Mouse (Mus musculus) bone marrow macrophage, adult 2 months (primary cell): ENCODE data around the gene Kptn. TPM values are rescaled to one million over a fixed set of nuclear protein-coding genes. Genes with fewer than 3 reads are reported as not detected.

Source experiments
- H3K27ac ChIP-seq: 2 replicates; pipeline ENCODE4 v1.5.1; 2012; ENCODE audit warnings: low read depth, low read length; ENCODE audit not compliant: insufficient read depth
- H3K4me1 ChIP-seq: 2 replicates; pipeline ENCODE4 v1.6.1; 2012; ENCODE audit warnings: low read length; ENCODE audit not compliant: control insufficient read depth, insufficient read depth
- H3K4me3 ChIP-seq: 2 replicates; pipeline ENCODE4 v1.5.1; 2012; ENCODE audit warnings: mild to moderate bottlenecking, low read length, moderate library complexity; ENCODE audit not compliant: insufficient read depth
- CTCF ChIP-seq: IDR thresholded peaks from 2 replicates; pipeline ENCODE4 v1.5.1; 2012; ENCODE audit warnings: low read depth, mild to moderate bottlenecking, low read length, moderate library complexity
- POLR2A ChIP-seq: IDR thresholded peaks from 2 replicates; pipeline ENCODE4 v1.6.1; 2012; ENCODE audit warnings: mild to moderate bottlenecking, low read depth, low read length, borderline replicate concordance
- polyA plus RNA-seq: library from polyadenylated mRNA; stranded (reverse); fragments of >200 nt; gene quantifications from 2 replicates; pipeline ENCODE4 v1.2.4, GENCODE M21; 2012; ENCODE audit not compliant: missing spikeins, insufficient read depth, insufficient read length

Gene Kptn
- polyA plus RNA-seq, result 11.8 and 13.1 TPM in 2 replicates

DNA sequence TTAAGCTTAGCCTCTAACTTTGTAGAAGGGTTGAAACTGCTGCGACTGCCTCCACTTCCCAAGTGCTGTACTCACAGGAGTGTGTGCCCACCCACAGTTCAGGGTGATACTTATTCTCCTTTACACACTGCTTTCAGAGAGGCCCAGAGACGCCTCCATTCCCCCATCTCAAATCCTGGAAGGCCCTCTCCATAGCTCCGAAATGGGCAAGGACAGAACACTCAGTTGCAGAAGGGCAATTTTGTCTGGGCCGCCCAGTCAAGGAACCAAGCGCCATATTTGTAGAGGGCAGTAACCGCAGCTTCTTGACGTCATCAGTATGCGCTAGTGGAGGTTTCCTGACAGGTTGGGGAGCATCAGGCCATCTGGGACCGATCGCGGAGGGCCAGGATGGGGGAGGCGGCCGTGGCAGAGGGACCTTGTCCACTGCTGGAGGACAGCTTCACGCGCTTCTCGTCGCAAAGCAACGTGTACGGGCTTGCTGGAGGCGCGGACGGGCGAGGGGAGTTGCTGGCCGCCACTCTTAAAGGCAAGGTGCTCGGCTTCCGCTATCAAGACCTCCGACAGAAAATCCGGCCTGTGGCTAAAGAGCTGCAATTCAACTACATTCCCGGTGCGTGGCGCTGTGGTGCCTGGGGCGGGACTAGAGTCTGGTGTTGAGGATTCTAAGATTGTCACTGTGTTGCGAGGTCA is at the start of gene Kptn:
Kptn (plus strand) TSS at position 327 of the 693 bp plus-strand sequence.
- TF ChIP-seq CTCF (peak; percentile 81), POLR2A (no peak)
- Histone ChIP-seq H3K27ac (peak within 1 kb of the TSS; percentile 73), H3K4me1 (peaks cover 13% of the 10 kb centered on the region; the same call in 1 of the 2 replicates), H3K4me3 (peak within 1 kb of the TSS; percentile 77)

DNA sequence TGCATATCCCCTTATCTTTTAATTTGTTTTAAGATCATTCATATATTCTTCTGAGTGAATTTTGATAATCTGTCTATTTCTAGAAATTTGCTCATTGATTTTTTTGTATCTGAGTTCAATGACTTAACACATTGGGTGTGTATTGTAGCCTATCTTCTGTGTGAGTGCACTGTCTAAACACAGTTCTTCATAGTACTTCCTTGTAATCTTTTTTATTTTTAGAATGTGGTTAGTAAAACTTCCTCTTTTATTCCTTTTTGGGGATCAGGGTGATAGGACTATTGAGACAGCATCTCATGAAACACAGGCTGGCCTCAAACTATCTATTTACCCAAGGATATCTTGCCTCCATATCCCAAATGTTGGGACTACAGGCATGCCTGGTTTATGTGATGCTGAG is 48.8 kb upstream of the Kptn start:
- Histone ChIP-seq H3K27ac (peak overlapping the region; percentile 86), H3K4me1 (peaks cover 47% of the 10 kb centered on the region), H3K4me3 (no peak overlapping the region)
- TF ChIP-seq POLR2A (no peak), CTCF (no peak)

GRCm38 (mm10) chr7:16071906-16072305 is 47.8 kb upstream of the Kptn start:
- TF ChIP-seq POLR2A (no peak), CTCF (no peak)
- Histone ChIP-seq H3K4me3 (no peak overlapping the region), H3K27ac (peak overlapping the region; percentile 86), H3K4me1 (peaks cover 45% of the 10 kb centered on the region)

- TF ChIP-seq CTCF (no peak), POLR2A (no peak)
- no peak overlapping the region for H3K27ac ChIP-seq
- no peak overlapping the region for H3K4me3 ChIP-seq
- H3K4me1 ChIP-seq, result peaks cover 8% of the 10 kb centered on the region
These were observed 39.7 kb upstream of the Kptn start for GRCm38 (mm10) chr7:16079947-16080346.

DNA sequence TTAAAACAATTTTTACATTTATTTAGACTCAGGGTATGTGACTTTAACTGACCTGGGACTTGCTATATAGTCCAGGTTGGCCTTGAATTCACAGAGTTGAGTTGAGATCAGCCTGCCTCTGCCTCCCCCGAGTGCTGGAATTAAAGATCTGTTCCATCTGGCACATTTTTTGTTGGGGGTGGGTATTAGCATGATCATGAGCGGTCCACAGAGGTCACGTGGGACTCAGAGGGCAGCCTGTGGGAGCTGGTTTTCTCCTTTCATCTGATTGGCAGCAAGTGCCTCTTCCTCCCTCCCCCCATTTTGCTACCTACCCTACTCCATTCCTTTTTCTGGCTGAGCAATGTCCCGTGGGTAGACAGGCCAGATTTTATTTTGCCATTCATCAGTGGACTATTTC is 39.1 kb upstream of the Kptn start:
- H3K4me1 ChIP-seq, result peaks cover 8% of the 10 kb centered on the region
- TF ChIP-seq POLR2A (no peak), CTCF (no peak)
- H3K27ac ChIP-seq, result no peak overlapping the region
- no peak overlapping the region for H3K4me3 ChIP-seq

DNA sequence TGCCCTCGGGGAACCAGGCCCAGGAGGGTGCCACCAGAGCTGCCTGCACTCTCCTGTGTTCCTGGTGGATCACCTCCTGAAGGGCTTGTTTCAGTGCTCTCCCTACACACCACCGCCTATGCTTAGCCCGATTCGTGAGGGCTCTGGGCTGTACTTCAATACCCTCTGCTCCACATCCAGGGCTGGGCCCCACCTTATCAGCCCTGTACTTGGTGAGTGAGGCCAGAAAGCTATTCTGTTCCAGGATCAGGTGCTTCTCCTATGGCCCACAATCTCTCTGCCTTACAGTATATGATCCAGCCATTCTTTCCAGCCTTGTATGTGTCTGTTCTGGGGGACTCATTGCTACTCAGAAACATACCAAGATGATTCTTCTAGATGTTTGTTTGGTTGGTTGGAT is 36.3 kb upstream of the Kptn start:
- no peak overlapping the region for H3K27ac ChIP-seq
- no peak overlapping the region for H3K4me3 ChIP-seq
- no peak for TF ChIP-seq POLR2A
- no peak for TF ChIP-seq CTCF
- H3K4me1 ChIP-seq, result peaks cover 8% of the 10 kb centered on the region

DNA sequence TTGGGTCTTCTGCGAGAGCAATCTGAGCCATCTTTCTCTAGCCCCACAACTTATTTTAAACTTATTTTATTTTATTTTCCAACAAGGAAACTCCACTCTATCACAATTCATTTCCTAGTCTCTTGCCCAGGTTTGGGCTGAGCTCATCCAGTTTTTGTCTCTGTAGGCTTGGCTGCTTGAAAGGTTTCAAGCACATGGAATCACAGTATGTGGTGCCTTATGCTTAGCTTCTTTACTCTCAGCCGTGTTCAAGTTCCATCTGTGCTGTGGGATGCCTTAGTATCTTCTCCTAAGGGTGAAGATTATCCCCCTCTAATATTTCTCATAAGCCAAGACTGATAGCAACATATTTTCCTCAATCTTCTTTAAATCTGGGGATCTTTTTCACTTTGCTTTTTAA is 32.1 kb upstream of the Kptn start:
- Histone ChIP-seq H3K27ac (no peak overlapping the region), H3K4me1 (peaks cover 6% of the 10 kb centered on the region), H3K4me3 (no peak overlapping the region)
- TF ChIP-seq CTCF (no peak), POLR2A (no peak)

DNA sequence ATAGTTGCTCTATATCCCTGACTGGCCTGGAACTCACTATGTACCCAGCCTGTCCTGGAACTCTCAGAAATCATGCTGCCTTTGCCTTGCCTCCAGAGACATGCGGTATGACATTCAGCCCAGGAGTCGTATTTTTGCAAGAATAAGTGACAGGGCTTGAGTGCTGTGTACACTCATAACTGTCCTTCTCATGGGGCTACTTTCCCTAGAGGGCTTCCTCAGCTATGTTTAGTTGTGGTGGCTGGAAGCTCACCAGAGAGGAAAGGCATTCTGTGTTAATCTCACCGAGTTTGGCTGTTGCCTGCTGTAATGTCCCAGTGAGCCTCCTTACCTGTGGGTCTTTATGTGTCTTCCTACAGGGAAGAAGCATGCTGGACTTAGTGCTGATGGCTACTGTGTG is 25.1 kb upstream of the Kptn start:
- peaks cover 11% of the 10 kb centered on the region for H3K4me1 ChIP-seq
- TF ChIP-seq CTCF, result no peak
- no peak for TF ChIP-seq POLR2A
- no peak overlapping the region for H3K4me3 ChIP-seq
- no peak overlapping the region for H3K27ac ChIP-seq

GRCm38 (mm10) chr7:16098021-16099017 is 21.4 kb upstream of the Kptn start, which contains the start of gene Napa:
Gene Napa (plus strand): TSS chr7:16098458.
- TF ChIP-seq CTCF, result no peak
- TF ChIP-seq POLR2A, result peak; percentile 91
- peaks cover 36% of the 10 kb centered on the region for H3K4me1 ChIP-seq

More at GRCm38 (mm10) chr7:16098021-16099017, 21.4 kb upstream of the Kptn start, which contains the start of gene Napa:
- peak within 1 kb of the TSS; percentile 90 for H3K4me3 ChIP-seq
- H3K27ac ChIP-seq, result peak within 1 kb of the TSS; percentile 93
